Mouse (Mus musculus) fat pad, adult 2 months (tissue): ENCODE measurements around the gene Arid3c.
"Not testable (repeated sequence)": the region's sequence is repeated elsewhere in the genome, so short reads cannot be mapped to it uniquely, and the experiment has no call there.

Experiments used
- DNase-seq: peaks from one replicate; pipeline ENCODE4 v3.0.0-alpha.2; 2011; ENCODE audit warnings: low read depth, low spot score; ENCODE audit errors: extremely low read depth

Arid3c gene

GRCm38 (mm10) chr4:41707011-41707535 is 23.9 kb downstream of the Arid3c start:
- no peak for DNase-seq

- no peak for DNase-seq
These were observed 24.8 kb downstream of the Arid3c start for GRCm38 (mm10) chr4:41705922-41706754.

- DNase-seq: no peak
These were observed 26.3 kb downstream of the Arid3c start for GRCm38 (mm10) chr4:41704651-41705050.

- not testable (repeated sequence) for DNase-seq
These were observed 28.7 kb downstream of the Arid3c start for GRCm38 (mm10) chr4:41702226-41702625.

GRCm38 (mm10) chr4:41700224-41700623 is 30.7 kb downstream of the Arid3c start:
- DNase-seq: not testable (repeated sequence)

- not testable (repeated sequence) for DNase-seq
These were observed 31.2 kb downstream of the Arid3c start, which contains the start of gene Il11ra1 for GRCm38 (mm10) chr4:41699783-41700182. Gene Il11ra1, plus strand, starts transcription at chr4:41699989.

- not testable (repeated sequence) for DNase-seq
These were observed 32.4 kb downstream of the Arid3c start for GRCm38 (mm10) chr4:41698421-41699016.

- not testable (repeated sequence) for DNase-seq
These were observed 33.8 kb downstream of the Arid3c start, which contains the start of gene Cntfr for GRCm38 (mm10) chr4:41696930-41697841. Gene Cntfr, minus strand, starts transcription at chr4:41697089.

GRCm38 (mm10) chr4:41696452-41696851 is 34.5 kb downstream of the Arid3c start:
- not testable (repeated sequence) for DNase-seq

- not testable (repeated sequence) for DNase-seq
These were observed 35.1 kb downstream of the Arid3c start for GRCm38 (mm10) chr4:41695800-41696199.

- not testable (repeated sequence) for DNase-seq
These were observed 37.4 kb downstream of the Arid3c start for GRCm38 (mm10) chr4:41693511-41693910.

GRCm38 (mm10) chr4:41690014-41690413 is 40.9 kb downstream of the Arid3c start:
- not testable (repeated sequence) for DNase-seq

GRCm38 (mm10) chr4:41688562-41688961 is 42.4 kb downstream of the Arid3c start:
- DNase-seq: not testable (repeated sequence)

GRCm38 (mm10) chr4:41685882-41686492 is 45.0 kb downstream of the Arid3c start:
- DNase-seq: not testable (repeated sequence)

GRCm38 (mm10) chr4:41684931-41685453 is 46.0 kb downstream of the Arid3c start:
- not testable (repeated sequence) for DNase-seq

- DNase-seq: not testable (repeated sequence)
These were observed 46.6 kb downstream of the Arid3c start for GRCm38 (mm10) chr4:41684131-41684930.

- DNase-seq: not testable (repeated sequence)
These were observed 47.6 kb downstream of the Arid3c start for GRCm38 (mm10) chr4:41683303-41683702.

- no peak for DNase-seq
These were observed 48.2 kb downstream of the Arid3c start for GRCm38 (mm10) chr4:41682789-41683188.

- no peak for DNase-seq
These were observed 49.0 kb downstream of the Arid3c start for GRCm38 (mm10) chr4:41681947-41682346.
